Mouse (Mus musculus): Measurements from ENCODE around the gene Chrne.
A peak's percentile ranks its signal among the peaks of the same experiment; 100 is the strongest.

The Chrne gene

GRCm38 (mm10) chr11:70619101-70619500 lies at the start of gene Chrne:
Chrne (minus strand) TSS chr11:70619216.
- DNase-seq = no peak

DNA sequence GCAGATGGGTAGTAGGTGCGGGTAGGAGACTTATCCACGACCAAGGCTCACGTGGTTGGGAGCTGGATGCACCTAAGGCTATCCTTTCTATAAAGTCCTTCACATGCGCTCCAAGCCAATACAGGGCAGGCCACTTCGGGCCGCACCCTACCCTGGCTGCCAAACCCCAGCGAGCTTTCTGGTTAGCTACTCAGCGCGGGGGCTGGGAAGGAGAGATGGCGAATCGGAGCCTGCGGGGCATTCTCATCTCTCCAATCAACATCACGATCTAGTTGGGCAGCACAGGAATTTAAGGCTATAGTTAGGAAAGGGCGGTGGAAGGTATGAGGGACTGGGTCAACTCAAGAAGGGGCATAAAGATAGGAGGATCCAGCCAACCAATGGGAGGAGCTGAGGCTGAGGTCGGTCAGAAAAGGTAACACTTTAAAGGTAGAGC lies 49.3 kb upstream of the Chrne start:
- peak; percentile 68 for DNase-seq

DNA sequence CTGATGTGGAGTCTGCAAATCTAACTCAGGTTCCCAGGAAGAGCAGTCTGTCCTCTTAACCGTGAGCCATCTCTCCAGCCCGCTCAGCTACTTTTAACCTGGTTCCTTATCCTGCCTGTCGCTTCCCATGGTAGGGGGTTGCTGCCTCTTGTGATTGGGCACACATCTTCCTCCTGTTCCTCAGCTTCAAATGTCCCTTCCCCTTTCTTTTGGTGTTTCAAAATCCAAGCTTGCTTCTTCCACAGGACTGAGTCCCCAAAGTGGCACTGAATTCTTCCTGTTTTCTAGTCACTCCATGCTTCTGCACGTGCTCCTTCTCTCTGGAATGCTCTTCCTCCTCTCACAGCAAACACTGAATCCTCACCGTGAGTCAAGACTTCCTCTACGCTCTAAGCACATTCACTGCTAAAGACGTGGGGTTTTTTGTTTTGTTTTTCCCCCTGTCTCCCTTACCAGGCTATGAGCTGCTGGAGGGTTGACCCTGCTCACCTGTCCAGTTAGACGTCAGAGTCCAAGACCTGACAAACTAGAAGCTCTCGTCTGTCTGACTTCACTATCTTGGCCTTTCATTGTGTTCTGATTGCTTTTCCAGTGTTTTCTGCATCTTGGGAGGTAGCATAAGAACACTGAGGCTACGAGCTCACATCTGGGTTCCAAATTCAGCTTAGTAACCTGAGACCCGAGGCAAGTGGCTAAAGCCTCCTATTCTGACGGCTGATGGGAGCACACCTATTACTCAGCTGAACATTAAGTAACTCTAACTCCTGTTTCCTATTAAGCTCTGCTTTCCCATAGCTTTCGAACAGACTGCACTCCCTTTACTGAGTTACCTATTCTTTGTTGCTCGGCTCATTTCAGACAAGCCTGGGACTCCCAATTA lies 48.5 kb upstream of the Chrne start:
- no peak for DNase-seq

GRCm38 (mm10) chr11:70666687-70667086 lies 47.7 kb upstream of the Chrne start:
- DNase-seq = no peak

- no peak for DNase-seq
Measured at GRCm38 (mm10) chr11:70664741-70665140, 45.7 kb upstream of the Chrne start.

DNA sequence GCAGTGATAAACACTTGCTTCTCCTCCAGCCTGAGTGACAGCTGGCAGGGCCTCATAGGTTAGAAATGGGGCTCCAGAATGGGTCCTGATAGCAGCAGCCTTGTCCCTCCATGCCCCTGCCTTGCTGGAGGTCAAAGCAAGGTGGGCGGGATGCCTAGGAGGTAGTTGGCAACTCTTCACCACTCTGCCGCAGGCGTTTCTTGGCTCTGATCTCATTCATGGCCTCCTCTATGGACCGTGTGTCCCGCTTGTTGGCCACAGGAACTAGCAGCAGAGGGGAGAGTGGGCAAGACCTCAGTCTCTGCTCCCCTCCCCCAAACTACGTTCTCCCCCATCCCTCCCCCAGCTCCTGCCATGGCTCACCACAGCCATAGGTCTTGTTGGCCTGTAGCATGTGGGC lies 44.9 kb upstream of the Chrne start:
- DNase-seq = no peak

DNA sequence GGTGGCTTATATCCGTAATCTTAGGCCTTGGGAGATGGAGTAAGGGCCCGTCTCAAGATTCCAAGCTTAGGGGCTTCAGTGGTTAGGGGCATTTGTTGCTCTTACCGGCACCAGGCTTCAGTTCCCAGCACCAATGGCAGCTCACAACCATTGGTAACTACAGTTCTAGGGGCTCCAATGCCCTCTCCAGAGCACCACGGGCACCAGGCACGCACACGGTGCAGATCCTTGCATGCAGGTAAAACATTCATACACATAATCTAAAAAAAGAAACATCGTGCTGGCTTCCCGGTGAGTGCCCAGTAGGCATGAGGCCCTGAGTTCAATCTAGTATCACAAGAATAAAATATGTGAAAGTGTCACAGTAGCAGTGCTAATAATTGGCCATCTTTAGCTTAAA lies 44.1 kb upstream of the Chrne start:
- no peak for DNase-seq

- no peak for DNase-seq
Measured at GRCm38 (mm10) chr11:70660571-70660970, 41.6 kb upstream of the Chrne start.

DNA sequence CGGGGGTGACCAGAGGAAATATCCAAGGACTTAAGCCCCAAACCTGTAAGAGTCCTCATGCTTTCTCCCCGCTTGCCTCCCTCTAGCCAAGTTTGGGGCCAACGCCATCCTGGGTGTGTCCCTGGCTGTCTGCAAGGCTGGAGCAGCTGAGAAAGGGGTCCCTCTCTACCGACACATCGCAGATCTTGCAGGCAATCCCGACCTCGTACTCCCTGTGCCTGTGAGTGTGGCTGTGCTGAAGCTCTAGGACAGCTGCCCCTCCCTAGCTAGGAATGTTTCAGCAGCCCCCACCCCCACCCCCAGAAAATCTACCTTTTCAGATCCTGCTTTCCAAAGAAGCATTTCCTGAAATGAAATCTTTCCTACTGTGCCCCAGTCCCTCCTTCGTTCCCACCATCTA lies 39.9 kb upstream of the Chrne start:
- DNase-seq = no peak

- DNase-seq = no peak
Measured at GRCm38 (mm10) chr11:70658521-70658920, 39.5 kb upstream of the Chrne start.

- DNase-seq = no peak
Measured at GRCm38 (mm10) chr11:70657991-70658390, 39.0 kb upstream of the Chrne start.

GRCm38 (mm10) chr11:70657573-70657972 lies 38.6 kb upstream of the Chrne start:
- peak; percentile 40 for DNase-seq

DNA sequence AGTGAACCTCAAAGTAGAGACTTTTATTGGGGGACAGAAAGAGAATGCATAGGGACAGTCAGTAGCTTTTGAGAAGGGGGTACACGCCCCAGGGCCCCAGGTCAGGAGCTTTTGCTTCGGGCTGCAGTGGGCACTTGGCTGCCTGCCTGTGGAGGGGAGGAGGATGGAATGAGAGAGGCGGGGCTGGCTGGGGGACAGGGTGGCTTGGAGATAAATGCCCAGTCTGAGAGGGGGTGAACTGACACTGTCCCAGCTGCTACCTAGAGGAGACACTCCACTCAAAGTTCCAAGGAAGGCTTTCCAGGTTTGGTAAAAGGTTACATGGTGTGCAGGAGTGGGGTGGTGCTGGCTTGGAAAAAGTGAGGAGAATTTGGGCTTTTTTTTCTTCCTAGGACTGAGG lies 37.9 kb upstream of the Chrne start, which contains the start of gene Eno3:
Gene Eno3 (plus strand): TSS at position 239 of the 400 bp plus-strand sequence.
- peak; percentile 46 for DNase-seq

- DNase-seq = peak; percentile 46
Measured at GRCm38 (mm10) chr11:70656456-70656927, 37.5 kb upstream of the Chrne start.

DNA sequence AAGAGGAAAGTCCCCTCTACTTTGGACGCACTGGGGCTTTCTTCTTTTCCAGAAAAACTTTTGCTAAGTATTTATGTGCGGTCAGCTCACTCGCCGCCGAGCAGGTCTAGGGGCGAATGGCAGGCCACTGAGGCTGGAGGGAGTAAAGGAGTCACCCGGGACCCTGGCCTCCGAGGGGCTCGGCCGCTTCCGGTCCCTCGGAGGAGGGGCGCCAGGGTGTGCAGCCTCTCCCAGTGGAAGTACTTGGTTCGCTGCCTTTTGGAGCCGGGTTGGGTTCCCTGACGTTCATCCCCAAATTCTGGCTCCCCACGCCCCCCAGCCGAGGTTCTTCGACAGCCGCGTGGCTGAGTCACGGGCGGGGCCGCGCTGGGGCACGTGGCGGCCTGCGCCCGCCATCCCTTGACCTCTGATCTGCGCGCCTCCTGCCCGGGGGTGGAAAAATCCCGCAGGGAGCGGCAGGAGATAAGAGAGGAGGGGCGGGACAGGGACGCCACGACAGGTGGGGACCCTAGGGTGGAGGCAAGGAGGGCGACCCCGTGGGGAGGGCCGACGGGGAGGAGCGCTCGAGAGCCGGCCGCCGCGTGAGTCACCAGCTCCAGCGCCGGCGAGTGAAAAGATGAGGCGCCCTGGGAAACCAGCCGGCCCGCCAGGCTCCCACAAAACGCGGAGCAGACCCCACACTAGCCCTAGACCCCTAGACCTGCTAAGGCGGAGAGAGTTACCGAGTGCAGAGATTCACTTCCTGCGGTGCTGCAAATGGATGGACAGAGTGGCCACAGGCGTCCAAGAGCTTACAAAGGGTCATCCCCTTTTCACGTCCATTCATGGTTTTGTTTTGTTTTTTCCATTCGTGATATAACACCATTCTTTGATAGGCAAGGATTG lies 36.8 kb upstream of the Chrne start:
- peak; percentile 72 for DNase-seq

DNA sequence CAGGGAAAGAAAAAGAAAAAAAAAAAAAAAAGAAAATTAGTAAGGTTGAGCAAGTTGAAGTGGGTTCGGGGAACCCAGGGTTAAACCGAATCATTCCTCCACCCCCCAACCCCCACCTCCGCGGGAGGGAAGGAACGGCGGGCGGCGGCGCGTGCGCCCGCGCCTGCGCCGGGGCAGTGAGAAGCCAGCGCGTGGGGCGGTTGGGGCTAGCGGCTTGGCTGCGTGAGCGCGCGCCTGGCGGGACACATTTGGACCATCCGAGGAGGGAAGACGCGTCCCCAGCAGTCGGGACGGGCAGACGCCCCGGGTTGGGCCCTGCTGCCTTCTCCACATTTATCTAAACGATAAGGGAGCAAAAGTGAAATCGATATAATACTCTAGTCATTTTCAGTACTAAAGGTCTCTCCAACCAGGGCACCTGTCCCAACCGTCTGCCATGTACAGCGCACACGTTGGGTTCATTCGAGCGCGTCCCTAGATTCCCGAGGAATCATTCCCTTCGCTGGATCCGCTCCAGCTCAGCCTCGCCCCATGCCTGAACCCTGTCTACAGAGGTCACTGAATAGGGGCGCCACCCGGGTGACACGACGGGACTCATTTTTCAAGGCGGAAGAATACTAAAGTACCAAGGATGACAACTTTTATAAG lies 36.0 kb upstream of the Chrne start:
- DNase-seq = peak; percentile 84

DNA sequence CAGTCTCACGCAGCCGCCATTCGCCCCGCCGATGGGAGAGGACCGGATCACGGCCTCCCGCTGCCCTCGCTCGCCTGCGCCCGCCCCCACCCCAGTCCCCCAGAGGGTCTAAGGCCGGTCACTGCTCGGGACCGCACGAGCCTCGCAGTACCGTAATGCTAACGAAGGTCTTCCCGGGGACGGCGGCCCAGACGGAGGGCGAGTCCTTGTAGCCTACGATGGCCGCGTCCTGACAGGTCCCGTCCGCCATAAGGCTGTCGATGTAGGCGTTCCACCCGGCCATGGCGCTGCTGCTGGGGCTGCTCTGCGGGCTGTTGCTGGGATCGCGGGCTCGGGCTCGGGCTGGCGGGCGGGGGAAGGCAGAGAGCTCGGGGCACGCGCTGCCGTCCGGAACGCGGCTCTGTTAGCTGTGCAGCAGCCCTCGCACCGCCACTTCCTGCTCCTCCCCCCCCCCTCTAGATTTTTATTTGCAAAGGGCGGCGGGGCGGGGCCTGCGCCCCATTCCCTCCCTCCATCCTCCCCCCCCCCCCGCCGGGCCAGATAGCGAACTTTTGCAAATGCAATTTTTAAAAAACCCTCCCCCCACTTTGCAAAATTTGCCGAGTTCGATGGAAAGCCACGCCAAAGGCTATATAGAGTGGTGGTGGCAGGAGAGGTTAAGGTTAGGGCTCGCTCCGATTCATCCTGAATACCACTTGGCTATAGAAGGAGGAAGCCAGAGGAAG lies 35.3 kb upstream of the Chrne start, which contains the start of gene Pfn1:
Gene Pfn1 (minus strand): TSS at position 447 of the 725 bp plus-strand sequence.
- peak; percentile 89 for DNase-seq

DNA sequence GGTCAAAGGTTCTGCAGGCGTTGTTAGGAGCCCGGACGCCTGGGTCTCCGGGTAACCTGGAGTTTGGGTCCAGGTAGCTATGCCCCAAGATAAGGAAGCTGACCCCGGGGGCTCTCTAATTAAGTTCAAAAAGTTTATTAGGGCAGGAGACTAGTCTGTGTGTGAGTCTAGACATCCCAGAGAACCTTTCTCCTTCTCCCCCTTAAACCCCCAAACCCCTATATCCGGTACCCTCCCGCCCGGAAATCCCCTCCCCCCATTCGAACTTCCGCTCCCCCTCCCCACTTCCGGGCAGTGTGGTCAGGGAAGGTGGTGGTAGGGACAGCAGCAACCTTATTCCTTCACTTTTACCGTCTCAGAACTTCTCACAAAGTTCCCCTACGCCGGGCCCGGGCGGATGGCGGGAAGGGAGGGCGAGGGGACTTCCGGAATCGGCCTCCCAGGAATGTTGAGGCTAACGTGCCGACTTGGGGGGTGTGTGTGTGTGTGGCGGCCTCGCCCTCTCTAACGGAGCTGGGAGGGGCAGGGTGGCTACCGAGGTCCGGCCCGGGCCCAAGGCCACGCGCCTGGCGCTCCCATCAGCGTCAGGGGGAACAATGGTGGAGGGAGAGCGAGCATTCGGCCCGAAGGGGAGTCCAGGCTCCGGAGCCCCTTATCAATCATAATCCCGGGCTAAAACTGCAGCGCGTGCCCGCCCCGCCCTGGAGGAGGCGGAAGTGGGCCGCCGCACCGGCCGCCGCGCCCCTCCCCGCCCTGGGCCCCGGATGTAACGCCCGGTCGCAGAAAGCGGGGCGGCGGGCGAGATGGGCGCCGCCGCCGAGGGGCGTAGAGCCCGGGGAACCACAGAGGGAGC lies 34.6 kb upstream of the Chrne start:
- DNase-seq = peak; percentile 89

DNA sequence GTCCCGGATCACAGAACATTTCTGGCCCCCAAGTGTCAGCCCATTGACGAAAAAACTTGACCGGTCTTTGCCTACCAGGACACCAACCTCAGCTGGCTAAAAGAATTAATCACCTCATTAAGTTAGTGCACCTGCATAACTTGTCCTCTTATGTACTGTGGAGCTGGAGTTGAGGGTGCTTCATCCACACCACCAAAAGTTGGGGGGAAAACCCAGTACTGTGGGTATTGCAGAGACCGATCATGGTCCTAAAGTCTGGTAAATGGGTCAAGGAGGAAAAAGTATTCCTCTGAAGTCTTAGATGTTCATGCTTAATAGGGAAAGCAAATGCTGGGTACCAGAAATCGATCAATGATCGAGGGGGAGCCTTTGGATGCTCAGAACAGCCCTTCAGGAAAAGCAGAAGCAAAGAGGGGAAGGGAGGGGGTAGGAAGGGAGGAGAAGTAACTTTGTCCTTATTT lies 33.9 kb upstream of the Chrne start:
- peak; percentile 30 for DNase-seq

GRCm38 (mm10) chr11:70652029-70652883 lies 33.2 kb upstream of the Chrne start:
- DNase-seq = peak; percentile 72

All from thymus, postnatal 4 days (tissue).